Mouse (Mus musculus) C2C12 (cell line): ENCODE results near the gene Irgq. TPM values are rescaled to one million over a fixed set of nuclear protein-coding genes. Genes with fewer than 3 reads are reported as not detected.

ENCODE experiments used
- H3K27me3 ChIP-seq: one replicate; pipeline ENCODE4 v1.6.1; 2011; ENCODE audit not compliant: control insufficient read depth, insufficient read depth, insufficient read length
- H3K36me3 ChIP-seq: one replicate; pipeline ENCODE4 v1.6.1; 2011; ENCODE audit not compliant: control insufficient read depth, insufficient read depth
- H3K4me3 ChIP-seq: one replicate; pipeline ENCODE4 v1.5.1; 2011; ENCODE audit warnings: mild to moderate bottlenecking, control low read depth; ENCODE audit not compliant: poor library complexity, insufficient read depth, severe bottlenecking
- H3K79me2 ChIP-seq: one replicate; pipeline ENCODE4 v1.6.1; 2011; ENCODE audit not compliant: control insufficient read depth, insufficient read depth
- H3K79me3 ChIP-seq: one replicate; pipeline ENCODE4 v1.6.1; 2011; ENCODE audit warnings: low read depth, control low read depth
- H3ac ChIP-seq: one replicate; pipeline ENCODE3; 2011; ENCODE audit warnings: low read depth; ENCODE audit not compliant: control insufficient read depth, insufficient read length
- CEBPB ChIP-seq: IDR thresholded peaks from one replicate; pipeline ENCODE4 v1.6.1; 2011; ENCODE audit warnings: low read depth, mild to moderate bottlenecking, control low read depth, moderate library complexity
- CTCF ChIP-seq: IDR thresholded peaks from one replicate; pipeline ENCODE4 v1.5.1; 2011; ENCODE audit not compliant: control insufficient read depth, insufficient read depth, insufficient read length
- FOSL1 ChIP-seq: IDR thresholded peaks from one replicate; pipeline ENCODE4 v1.8.0; 2011; ENCODE audit warnings: mild to moderate bottlenecking, low read length; ENCODE audit not compliant: poor library complexity, insufficient read depth, severe bottlenecking
- MAX ChIP-seq: IDR thresholded peaks from one replicate; pipeline ENCODE4 v1.6.1; 2011; ENCODE audit warnings: mild to moderate bottlenecking, control low read depth
- MYOD1 ChIP-seq: IDR thresholded peaks from one replicate; pipeline ENCODE4 v1.6.1; 2011; ENCODE audit warnings: low read depth; ENCODE audit not compliant: control insufficient read depth, insufficient read length
- MYOG ChIP-seq: IDR thresholded peaks from one replicate; pipeline ENCODE4 v1.6.1; 2011; ENCODE audit not compliant: control insufficient read depth, insufficient read length; ENCODE audit errors: extremely low read depth
- USF1 ChIP-seq: IDR thresholded peaks from one replicate; pipeline ENCODE4 v1.6.1; 2011; ENCODE audit warnings: low read depth, mild to moderate bottlenecking, control low read depth, moderate library complexity
- polyA plus RNA-seq: library from polyadenylated mRNA; unstranded; fragments of >200 nt; fragmentation: generic; extraction: Trizol; gene quantifications from one replicate; pipeline ENCODE4 v1.2.1, GENCODE M21; 2012; ENCODE audit warnings: missing spikeins

Irgq gene
- polyA plus RNA-seq, 1 experiment = 7.9 TPM

DNA sequence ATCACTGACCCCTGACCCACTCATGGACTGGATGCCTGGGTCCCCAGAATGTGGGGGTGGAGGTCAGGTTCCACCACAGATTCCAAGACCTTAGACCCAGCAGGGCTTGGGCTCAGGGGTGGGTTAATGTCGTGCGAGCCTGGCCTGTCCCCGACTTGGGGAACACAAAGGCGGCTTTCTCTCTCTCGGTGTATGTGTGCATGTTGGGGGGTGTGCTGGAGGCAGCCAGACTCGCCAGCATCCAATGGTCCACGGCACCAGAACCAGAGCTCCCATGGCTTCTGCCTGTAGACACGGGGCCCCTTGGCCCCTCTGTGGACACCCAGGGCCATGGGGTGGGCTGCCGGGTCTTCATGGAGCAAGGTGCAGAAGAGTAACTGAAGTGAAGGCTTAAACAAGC, 45.0 kb upstream of the Irgq start:
- H3K4me3 ChIP-seq = no peak overlapping the region
- H3K79me2 ChIP-seq = no peaks in the 10 kb centered on the region
- TF ChIP-seq CEBPB = no peak
- no peak for TF ChIP-seq MAX
- TF ChIP-seq MYOG = no peak
- TF ChIP-seq MYOD1 = no peak
- TF ChIP-seq FOSL1 = no peak
- no peak for TF ChIP-seq USF1
- no peak for TF ChIP-seq CTCF
- no peak overlapping the region for H3ac ChIP-seq
- no peaks in the 10 kb centered on the region for H3K79me3 ChIP-seq
- no peaks in the 10 kb centered on the region for H3K27me3 ChIP-seq
- H3K36me3 ChIP-seq = no peaks in the 10 kb centered on the region

DNA sequence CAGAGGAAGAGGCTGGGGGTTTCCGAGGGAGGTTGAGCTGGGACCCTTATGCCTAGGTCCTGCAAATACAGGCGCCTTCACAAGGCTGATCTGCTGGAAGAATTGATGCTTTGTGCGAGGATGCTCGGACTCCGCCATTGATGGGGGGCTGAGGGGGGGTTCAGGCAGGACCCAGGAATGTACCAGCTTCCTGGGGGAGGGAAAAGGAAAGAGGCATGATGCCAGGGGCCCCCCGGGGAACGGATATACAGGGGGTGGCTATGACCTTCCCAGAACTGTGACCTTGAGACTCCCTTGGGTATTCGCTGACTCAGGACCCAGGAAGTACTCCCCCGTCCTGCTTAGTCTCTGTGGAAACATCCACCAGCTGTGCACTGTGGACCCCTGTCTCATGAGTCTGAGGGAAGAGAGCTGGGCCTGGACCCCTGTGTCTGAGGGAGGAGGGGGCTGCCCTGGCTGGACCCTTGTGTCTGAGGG, 43.8 kb upstream of the Irgq start:
- no peaks in the 10 kb centered on the region for H3K79me2 ChIP-seq
- no peak for TF ChIP-seq FOSL1
- no peak overlapping the region for H3K4me3 ChIP-seq
- H3K79me3 ChIP-seq = no peaks in the 10 kb centered on the region
- H3K27me3 ChIP-seq = no peaks in the 10 kb centered on the region
- H3ac ChIP-seq = no peak overlapping the region
- H3K36me3 ChIP-seq = no peaks in the 10 kb centered on the region

- H3K79me2 ChIP-seq = no peaks in the 10 kb centered on the region
- no peak overlapping the region for H3K4me3 ChIP-seq
- no peaks in the 10 kb centered on the region for H3K27me3 ChIP-seq
- TF ChIP-seq MAX = no peak
- TF ChIP-seq MYOD1 = no peak
- TF ChIP-seq MYOG = no peak
- TF ChIP-seq CEBPB = no peak
- TF ChIP-seq CTCF = no peak
- no peak for TF ChIP-seq FOSL1
- no peak for TF ChIP-seq USF1
- H3K79me3 ChIP-seq = no peaks in the 10 kb centered on the region
- no peaks in the 10 kb centered on the region for H3K36me3 ChIP-seq
- H3ac ChIP-seq = no peak overlapping the region
Observed at GRCm38 (mm10) chr7:24487403-24487802, 43.1 kb upstream of the Irgq start.

DNA sequence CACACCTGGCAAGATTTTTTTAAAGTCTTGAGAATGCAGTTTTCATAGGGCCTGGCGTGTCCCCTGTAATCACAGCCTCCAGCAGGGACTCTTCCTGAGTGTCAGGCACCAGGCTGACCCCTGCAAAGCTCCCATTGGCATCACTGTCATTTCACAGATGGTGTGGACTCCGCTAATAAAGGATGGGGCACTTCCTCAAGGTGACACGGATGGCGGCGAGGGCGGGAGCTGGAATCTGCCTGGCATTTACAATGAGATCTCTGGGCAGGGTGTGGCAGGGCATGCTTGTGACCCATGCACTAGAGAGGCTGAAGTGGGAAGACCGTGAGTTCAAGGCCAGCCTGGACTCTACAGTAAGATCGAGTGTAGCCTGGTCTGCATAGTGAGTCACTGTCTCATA, 42.2 kb upstream of the Irgq start:
- TF ChIP-seq USF1 = no peak
- TF ChIP-seq FOSL1 = no peak
- TF ChIP-seq CTCF = no peak
- no peak for TF ChIP-seq CEBPB
- Histone ChIP-seq H3K36me3 (no peaks in the 10 kb centered on the region), H3K79me3 (no peaks in the 10 kb centered on the region), H3ac (no peak overlapping the region), H3K4me3 (no peak overlapping the region), H3K79me2 (no peaks in the 10 kb centered on the region), H3K27me3 (no peaks in the 10 kb centered on the region)

DNA sequence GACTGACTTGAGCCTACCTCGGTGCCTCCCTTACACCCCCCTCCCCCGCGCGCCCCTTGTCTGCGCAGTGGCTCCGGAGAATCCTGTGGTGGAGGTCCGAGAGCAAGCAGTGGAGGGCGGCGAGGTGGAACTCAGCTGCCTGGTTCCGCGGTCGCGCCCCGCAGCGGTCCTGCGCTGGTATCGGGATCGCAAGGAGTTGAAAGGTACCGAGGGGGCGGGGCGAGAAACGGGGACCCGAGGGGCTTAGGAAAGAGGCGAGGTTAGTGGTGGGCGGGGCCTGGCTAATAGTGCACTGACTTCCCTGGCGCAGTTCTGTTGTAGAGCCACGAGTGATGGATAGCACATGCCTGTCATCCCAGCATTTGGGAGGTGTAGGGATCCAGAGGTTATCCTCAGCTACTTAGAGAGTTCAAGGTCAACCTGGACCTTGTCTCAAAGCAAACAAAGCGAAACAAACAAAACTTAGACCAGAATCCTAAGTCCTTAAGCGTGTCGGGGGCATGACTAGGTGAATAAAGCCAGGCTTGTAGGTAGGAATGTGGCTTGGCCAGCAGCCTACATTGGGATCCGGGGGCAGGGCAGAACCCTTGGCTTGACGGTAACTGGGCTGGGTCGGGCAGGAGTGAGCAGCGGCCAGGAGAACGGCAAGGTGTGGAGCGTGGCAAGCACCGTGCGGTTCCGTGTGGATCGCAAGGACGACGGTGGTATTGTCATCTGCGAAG, 30.5 kb upstream of the Irgq start:
- Histone ChIP-seq H3K79me2 (no peaks in the 10 kb centered on the region), H3K4me3 (no peak overlapping the region), H3K27me3 (no peaks in the 10 kb centered on the region), H3ac (no peak overlapping the region), H3K36me3 (no peaks in the 10 kb centered on the region), H3K79me3 (no peaks in the 10 kb centered on the region)
- TF ChIP-seq CEBPB (no peak), MAX (no peak), USF1 (no peak), MYOD1 (no peak), CTCF (no peak), FOSL1 (no peak), MYOG (no peak)

DNA sequence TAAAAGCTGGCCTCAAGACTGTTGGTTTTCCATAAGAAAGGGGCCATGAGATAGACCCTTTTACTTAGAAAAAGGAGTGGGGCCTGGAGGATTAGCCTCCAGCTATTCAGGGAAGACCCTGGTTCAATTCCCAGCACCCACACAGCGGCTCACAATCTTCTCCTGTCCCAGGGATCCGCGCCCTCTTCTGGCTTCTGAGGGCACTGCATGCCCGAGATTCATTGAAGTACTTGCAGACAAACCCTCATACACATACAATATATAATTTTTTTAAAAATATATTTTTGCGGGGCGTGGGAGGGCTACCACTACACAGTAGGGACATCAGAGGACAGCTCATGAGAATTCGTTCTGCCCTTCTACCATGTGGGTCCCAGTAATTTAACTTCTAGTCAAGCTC, 29.6 kb upstream of the Irgq start:
- no peaks in the 10 kb centered on the region for H3K79me3 ChIP-seq
- no peaks in the 10 kb centered on the region for H3K79me2 ChIP-seq
- TF ChIP-seq FOSL1 = no peak
- TF ChIP-seq USF1 = no peak
- TF ChIP-seq CTCF = no peak
- TF ChIP-seq MAX = no peak
- TF ChIP-seq MYOD1 = no peak
- TF ChIP-seq MYOG = no peak
- TF ChIP-seq CEBPB = no peak
- no peak overlapping the region for H3ac ChIP-seq
- no peak overlapping the region for H3K4me3 ChIP-seq
- H3K27me3 ChIP-seq = no peaks in the 10 kb centered on the region
- H3K36me3 ChIP-seq = no peaks in the 10 kb centered on the region
